Mouse (Mus musculus) retina, embryonic 14.5 days (tissue): ENCODE measurements around the gene Rmnd5b.
"Not testable (repeated sequence)": the region's sequence is repeated elsewhere in the genome, so short reads cannot be mapped to it uniquely, and the experiment has no call there.

Experiments
- DNase-seq: peaks from one replicate; pipeline ENCODE4 v3.0.0-alpha.2; 2015; ENCODE audit warnings: low spot score

Rmnd5b gene

GRCm38 (mm10) chr11:51649111-51649888 is 13.6 kb upstream of the Rmnd5b start:
- no peak for DNase-seq

- DNase-seq: peak; percentile 56
These were observed 12.9 kb upstream of the Rmnd5b start for GRCm38 (mm10) chr11:51648566-51648965.

GRCm38 (mm10) chr11:51646751-51647667 is 11.3 kb upstream of the Rmnd5b start:
- no peak for DNase-seq

GRCm38 (mm10) chr11:51646245-51646644 is 10.5 kb upstream of the Rmnd5b start:
- DNase-seq: no peak

- DNase-seq: no peak
These were observed 9.6 kb upstream of the Rmnd5b start for GRCm38 (mm10) chr11:51645293-51645692.

GRCm38 (mm10) chr11:51644217-51644616 is 8.5 kb upstream of the Rmnd5b start:
- DNase-seq: no peak

- no peak for DNase-seq
These were observed 8.1 kb upstream of the Rmnd5b start for GRCm38 (mm10) chr11:51643761-51644160.

- DNase-seq: no peak
These were observed 7.5 kb upstream of the Rmnd5b start for GRCm38 (mm10) chr11:51643202-51643601.

- no peak for DNase-seq
These were observed 5.1 kb upstream of the Rmnd5b start for GRCm38 (mm10) chr11:51640748-51641147.

- no peak for DNase-seq
These were observed 2.8 kb upstream of the Rmnd5b start for GRCm38 (mm10) chr11:51638497-51638896.

- no peak for DNase-seq
These were observed 2.3 kb upstream of the Rmnd5b start for GRCm38 (mm10) chr11:51637971-51638414.

GRCm38 (mm10) chr11:51636323-51636684 is 608 bp upstream of the Rmnd5b start:
- peak; percentile 81 for DNase-seq

GRCm38 (mm10) chr11:51635127-51635524 is 570 bp downstream of the Rmnd5b start:
- no peak for DNase-seq

GRCm38 (mm10) chr11:51633721-51634120 is 2.0 kb downstream of the Rmnd5b start:
- no peak for DNase-seq

- not testable (repeated sequence) for DNase-seq
These were observed 2.5 kb downstream of the Rmnd5b start for GRCm38 (mm10) chr11:51633200-51633599.

GRCm38 (mm10) chr11:51632130-51632753 is 3.5 kb downstream of the Rmnd5b start:
- DNase-seq: no peak

- no peak for DNase-seq
These were observed 5.9 kb downstream of the Rmnd5b start for GRCm38 (mm10) chr11:51629651-51630314.

GRCm38 (mm10) chr11:51627907-51628306 is 7.8 kb downstream of the Rmnd5b start:
- no peak for DNase-seq

GRCm38 (mm10) chr11:51627425-51627824 is 8.3 kb downstream of the Rmnd5b start:
- DNase-seq: no peak

- DNase-seq: no peak
These were observed 10.4 kb downstream of the Rmnd5b start for GRCm38 (mm10) chr11:51625187-51625820.

GRCm38 (mm10) chr11:51622971-51623491 is 12.7 kb downstream of the Rmnd5b start:
- no peak for DNase-seq
